Comparison of ENCODE assay signal across 8 mouse cellular contexts in genomic region chr16:89765470-89765869, GRCm38 (mm10).
DNase-seq lines count a peak whose midpoint lies in the region; ATAC-seq lines count a peak whose summit lies in the region.

No protein-coding gene starts in this region.

- DNase-seq in heart, adult 8-10 months (ENCODE audit: low spot score) = peak; percentile 8
- no peak for DNase-seq in heart, adult 9 months (ENCODE audit: low spot score in 2 of 2)
- peak; percentile 13 for DNase-seq in ovary, postnatal 14 days (ENCODE audit: low spot score)
- DNase-seq in ovary, postnatal 36 days (ENCODE audit: low spot score) = no peak
- peak; percentile 41 for DNase-seq in embryo, embryonic 9.5 days (ENCODE audit: extremely low spot score)
- DNase-seq in spleen, postnatal 14 days (ENCODE audit: low spot score in 2 of 2) = no peak
- no peak for DNase-seq in gastrocnemius, postnatal 14 days

- intact Hi-C loops in gastrocnemius, postnatal 14 days (cut with DNase I; ENCODE audit: low total_unique reads) = no loop called here

- ATAC-seq in megakaryocyte, adult 5-6 weeks (ENCODE audit: poor library complexity, severe bottlenecking) = peak; percentile 63

Comparison
In these comparisons a context has a peak if more than half of its experiments do, and no peak if none do; other contexts are left out.
1. DNase-seq: peak in heart, adult 8-10 months (single experiment), ovary, postnatal 14 days (single experiment) and embryo, embryonic 9.5 days (single experiment); none in heart, adult 9 months (0 of 2), ovary, postnatal 36 days (single experiment), spleen, postnatal 14 days (0 of 2) and gastrocnemius, postnatal 14 days (single experiment).